Mouse (Mus musculus) intestine, embryonic 15.5 days (tissue): ENCODE results near the gene Dhdh. TPM values are rescaled to one million over a fixed set of nuclear protein-coding genes. Genes with fewer than 3 reads are reported as not detected.

ENCODE experiments used
- ATAC-seq: fragments of 200-750 bp; cut with Nextera tagmentation; 2 replicates; pipeline ENCODE4 v1.8.0; 2017; ENCODE audit warnings: moderate TSS enrichment, moderate library complexity
- H3K27ac ChIP-seq: fragments of 300-500 bp; sonication (generic); 2 replicates; pipeline ENCODE4 v1.5.1; 2015; ENCODE audit warnings: mild to moderate bottlenecking, inconsistent platforms
- H3K27me3 ChIP-seq: fragments of 300-500 bp; sonication (generic); replicated peaks from 2 replicates; pipeline ENCODE4 v1.6.1; 2015; ENCODE audit warnings: inconsistent platforms
- H3K36me3 ChIP-seq: fragments of 300-500 bp; sonication (generic); 2 replicates; pipeline ENCODE4 v1.6.1; 2015; ENCODE audit warnings: inconsistent platforms
- H3K4me1 ChIP-seq: fragments of 300-500 bp; sonication (generic); replicated peaks from 2 replicates; pipeline ENCODE4 v1.6.1; 2015; ENCODE audit warnings: inconsistent platforms
- H3K4me2 ChIP-seq: fragments of 300-500 bp; sonication (generic); replicated peaks from 2 replicates; pipeline ENCODE4 v1.6.1; 2015; ENCODE audit warnings: mild to moderate bottlenecking, inconsistent platforms
- H3K4me3 ChIP-seq: fragments of 300-500 bp; sonication (generic); replicated peaks from 2 replicates; pipeline ENCODE4 v1.5.1; 2015; ENCODE audit warnings: inconsistent platforms
- H3K9ac ChIP-seq: fragments of 300-500 bp; sonication (generic); 2 replicates; pipeline ENCODE4 v1.6.1; 2015; ENCODE audit warnings: inconsistent platforms
- H3K9me3 ChIP-seq: fragments of 300-500 bp; sonication (generic); 2 replicates; pipeline ENCODE4 v1.6.1; 2016; ENCODE audit warnings: inconsistent platforms
- WGBS: fragments of 180-500 bp; shearing (Covaris S2); methylation state at CpG from one replicate; pipeline ENCODE4 v1.1.7; 2015; 5-methylcytosine and 5-hydroxymethylcytosine counted together
- polyA plus RNA-seq: library from polyadenylated mRNA; unstranded; fragments of >200 nt; fragmentation: Nextera tagmentation; extraction: Ambion mirVana; gene quantifications from 2 replicates; pipeline ENCODE4 v1.2.1, GENCODE M21; 2015

The Dhdh gene
- polyA plus RNA-seq, 1 experiment from 2014 or later: 2.7 TPM

GRCm38 (mm10) chr7:45508561-45508960, 20.0 kb upstream of the Dhdh start:
- Histone ChIP-seq H3K9ac (peak overlapping the region; percentile 85; the same call in 1 of the 2 replicates), H3K9me3 (no peaks in the 10 kb centered on the region), H3K27ac (peak overlapping the region; percentile 95), H3K4me1 (peaks cover 21% of the 10 kb centered on the region), H3K27me3 (no peaks in the 10 kb centered on the region), H3K36me3 (peaks cover 14% of the 10 kb centered on the region; the same call in 1 of the 2 replicates), H3K4me2 (peak overlapping the region; percentile 98), H3K4me3 (0 out of 2 replicates have a peak overlapping the region, but pooled peaks have one; percentile 81)
- ATAC-seq: peak; percentile 31
- 72% methylated on average over 6 of the region's 6 CpGs for WGBS

- Histone ChIP-seq H3K36me3 (peaks cover 14% of the 10 kb centered on the region; the same call in 1 of the 2 replicates), H3K4me1 (peaks cover 21% of the 10 kb centered on the region), H3K4me2 (0 out of 2 replicates have a peak overlapping the region, but pooled peaks have one; percentile 98), H3K9ac (no peak overlapping the region), H3K27me3 (no peaks in the 10 kb centered on the region), H3K9me3 (no peaks in the 10 kb centered on the region), H3K4me3 (no peak overlapping the region), H3K27ac (peak overlapping the region; percentile 59; the same call in 1 of the 2 replicates)
- 67% methylated on average over 6 of the region's 6 CpGs for WGBS
- peak; percentile 61 for ATAC-seq
These were observed 19.0 kb upstream of the Dhdh start for GRCm38 (mm10) chr7:45507583-45507982.

GRCm38 (mm10) chr7:45498427-45498826, 9.8 kb upstream of the Dhdh start:
- Histone ChIP-seq H3K36me3 (peaks cover 44% of the 10 kb centered on the region), H3K4me1 (no peaks in the 10 kb centered on the region), H3K27me3 (no peaks in the 10 kb centered on the region), H3K4me2 (no peak overlapping the region), H3K9me3 (no peaks in the 10 kb centered on the region), H3K9ac (no peak overlapping the region), H3K27ac (no peak overlapping the region), H3K4me3 (no peak overlapping the region)
- WGBS: 95% methylated on average over 6 of the region's 6 CpGs
- no peak; the same call in 1 of the 2 replicates for ATAC-seq

- WGBS: 90% methylated on average over 9 of the region's 9 CpGs
- no peak overlapping the region for H3K27ac ChIP-seq
- H3K27me3 ChIP-seq: no peaks in the 10 kb centered on the region
- peaks cover 51% of the 10 kb centered on the region for H3K36me3 ChIP-seq
- no peak overlapping the region for H3K9ac ChIP-seq
- peaks cover 18% of the 10 kb centered on the region for H3K4me1 ChIP-seq
- H3K4me2 ChIP-seq: no peak overlapping the region
- no peaks in the 10 kb centered on the region for H3K9me3 ChIP-seq
- no peak for ATAC-seq
- no peak overlapping the region for H3K4me3 ChIP-seq
These were observed 5.9 kb upstream of the Dhdh start for GRCm38 (mm10) chr7:45494548-45494947.

GRCm38 (mm10) chr7:45492951-45493350, 4.3 kb upstream of the Dhdh start:
- H3K9ac ChIP-seq: no peak overlapping the region
- H3K4me2 ChIP-seq: no peak overlapping the region
- 92% methylated on average over 5 of the region's 5 CpGs for WGBS
- H3K27ac ChIP-seq: no peak overlapping the region
- H3K36me3 ChIP-seq: peaks cover 38% of the 10 kb centered on the region
- ATAC-seq: no peak
- peaks cover 24% of the 10 kb centered on the region for H3K4me1 ChIP-seq
- no peaks in the 10 kb centered on the region for H3K27me3 ChIP-seq
- H3K9me3 ChIP-seq: no peaks in the 10 kb centered on the region
- no peak overlapping the region for H3K4me3 ChIP-seq

GRCm38 (mm10) chr7:45492225-45492844, 3.7 kb upstream of the Dhdh start:
- no peaks in the 10 kb centered on the region for H3K27me3 ChIP-seq
- H3K36me3 ChIP-seq: peaks cover 33% of the 10 kb centered on the region
- 95% methylated on average over 8 of the region's 8 CpGs for WGBS
- no peak overlapping the region for H3K4me3 ChIP-seq
- no peak overlapping the region for H3K9ac ChIP-seq
- no peak overlapping the region for H3K4me2 ChIP-seq
- H3K9me3 ChIP-seq: no peaks in the 10 kb centered on the region
- H3K27ac ChIP-seq: no peak overlapping the region
- no peak for ATAC-seq
- H3K4me1 ChIP-seq: peaks cover 27% of the 10 kb centered on the region

- Histone ChIP-seq H3K9ac (no peak overlapping the region), H3K4me1 (peaks cover 27% of the 10 kb centered on the region), H3K9me3 (no peaks in the 10 kb centered on the region), H3K4me2 (peak overlapping the region; percentile 5), H3K36me3 (peaks cover 27% of the 10 kb centered on the region), H3K27ac (no peak overlapping the region), H3K4me3 (no peak overlapping the region), H3K27me3 (no peaks in the 10 kb centered on the region)
- peak; percentile 60 for ATAC-seq
- 11% methylated on average over 3 of the region's 3 CpGs for WGBS
These were observed 2.7 kb upstream of the Dhdh start for GRCm38 (mm10) chr7:45491264-45491663.

GRCm38 (mm10) chr7:45490822-45491221, 2.2 kb upstream of the Dhdh start:
- Histone ChIP-seq H3K4me3 (no peak overlapping the region), H3K27me3 (no peaks in the 10 kb centered on the region), H3K9ac (no peak overlapping the region), H3K9me3 (no peaks in the 10 kb centered on the region), H3K36me3 (peaks cover 27% of the 10 kb centered on the region), H3K4me2 (peak overlapping the region; percentile 5), H3K4me1 (peaks cover 27% of the 10 kb centered on the region), H3K27ac (no peak overlapping the region)
- WGBS: 25% methylated on average over 9 of the region's 9 CpGs
- peak; percentile 39; the same call in 1 of the 2 replicates for ATAC-seq

GRCm38 (mm10) chr7:45489578-45489977, 973 bp upstream of the Dhdh start:
- H3K9me3 ChIP-seq: no peaks in the 10 kb centered on the region
- WGBS: 73% methylated on average over 7 of the region's 7 CpGs
- H3K27ac ChIP-seq: no peak overlapping the region
- no peak overlapping the region for H3K4me3 ChIP-seq
- H3K4me2 ChIP-seq: no peak overlapping the region
- ATAC-seq: no peak
- H3K36me3 ChIP-seq: peaks cover 18% of the 10 kb centered on the region
- H3K9ac ChIP-seq: no peak overlapping the region
- H3K27me3 ChIP-seq: no peaks in the 10 kb centered on the region
- H3K4me1 ChIP-seq: peaks cover 27% of the 10 kb centered on the region

- H3K27ac ChIP-seq: peak overlapping the region; percentile 62; the same call in 1 of the 2 replicates
These were observed 728 bp downstream of the Dhdh start for GRCm38 (mm10) chr7:45487861-45488292.

GRCm38 (mm10) chr7:45486761-45487415, 1.7 kb downstream of the Dhdh start, which contains the start of gene Gm45808:
Gm45808 (minus strand) TSS chr7:45486811.
- Histone ChIP-seq H3K4me1 (peaks cover 23% of the 10 kb centered on the region), H3K27ac (peak within 1 kb of the TSS; percentile 62; the same call in 1 of the 2 replicates), H3K9me3 (no peaks in the 10 kb centered on the region), H3K4me2 (peak within 1 kb of the TSS; percentile 77; the same call in 1 of the 2 replicates), H3K4me3 (no peak within 1 kb of the TSS), H3K9ac (no peak within 1 kb of the TSS), H3K36me3 (no peaks in the 10 kb centered on the region), H3K27me3 (no peaks in the 10 kb centered on the region)
- 83% methylated on average over 12 of the region's 12 CpGs for WGBS
- ATAC-seq: no peak

More at GRCm38 (mm10) chr7:45487861-45488292, 728 bp downstream of the Dhdh start:
- Histone ChIP-seq H3K9me3 (no peaks in the 10 kb centered on the region), H3K36me3 (peaks cover 4% of the 10 kb centered on the region; the same call in 1 of the 2 replicates), H3K4me2 (peak overlapping the region; percentile 77), H3K4me3 (peak overlapping the region; percentile 46), H3K27me3 (no peaks in the 10 kb centered on the region), H3K9ac (0 out of 2 replicates have a peak overlapping the region, but pooled peaks have one; percentile 55), H3K4me1 (peaks cover 27% of the 10 kb centered on the region)
- 0 out of 2 replicates have a peak, but pooled peaks have one; percentile 4 for ATAC-seq
- 46% methylated on average over 11 of the region's 11 CpGs for WGBS

- Histone ChIP-seq H3K9ac (no peak overlapping the region), H3K36me3 (no peaks in the 10 kb centered on the region), H3K4me1 (peaks cover 20% of the 10 kb centered on the region), H3K4me3 (no peak overlapping the region), H3K27ac (no peak overlapping the region), H3K4me2 (no peak overlapping the region), H3K27me3 (no peaks in the 10 kb centered on the region), H3K9me3 (no peaks in the 10 kb centered on the region)
- WGBS: 60% methylated on average over 7 of the region's 7 CpGs
- ATAC-seq: no peak
These were observed 2.4 kb downstream of the Dhdh start for GRCm38 (mm10) chr7:45486158-45486557.
